Mouse (Mus musculus): ENCODE measurements around the gene Gja4.

Gene Gja4

GRCm38 (mm10) chr4:127313861-127314260 is at the start of gene Gja4:
TSS of gene Gja4 (minus strand) at chr4:127314039.
- peak in 1 of 2 experiments; percentile 12 for DNase-seq (ENCODE audit: low spot score in 2 of 2)

GRCm38 (mm10) chr4:127363331-127363730 is 49.5 kb upstream of the Gja4 start:
- DNase-seq (ENCODE audit: low spot score in 2 of 2), result no peak

- no peak for DNase-seq (ENCODE audit: low spot score in 2 of 2)
These were observed 48.7 kb upstream of the Gja4 start for GRCm38 (mm10) chr4:127362520-127362919.

GRCm38 (mm10) chr4:127358018-127358417 is 44.2 kb upstream of the Gja4 start, which contains the start of gene Gjb5:
TSS of gene Gjb5 (minus strand) at chr4:127358181.
- DNase-seq (ENCODE audit: low spot score in 2 of 2), result no peak

GRCm38 (mm10) chr4:127354506-127355485 is 41.0 kb upstream of the Gja4 start:
- no peak for DNase-seq (ENCODE audit: low spot score in 2 of 2)

GRCm38 (mm10) chr4:127353951-127354438 is 40.2 kb upstream of the Gja4 start, which contains the start of gene Gjb4:
TSS of gene Gjb4 (minus strand) at chr4:127354081.
- no peak for DNase-seq (ENCODE audit: low spot score in 2 of 2)

- DNase-seq (ENCODE audit: low spot score in 2 of 2), result no peak
These were observed 38.8 kb upstream of the Gja4 start for GRCm38 (mm10) chr4:127352594-127352993.

- no peak for DNase-seq (ENCODE audit: low spot score in 2 of 2)
These were observed 35.9 kb upstream of the Gja4 start for GRCm38 (mm10) chr4:127349560-127350300.

- no peak for DNase-seq (ENCODE audit: low spot score in 2 of 2)
These were observed 31.2 kb upstream of the Gja4 start for GRCm38 (mm10) chr4:127345000-127345399.

GRCm38 (mm10) chr4:127341372-127341771 is 27.5 kb upstream of the Gja4 start:
- DNase-seq (ENCODE audit: low spot score in 2 of 2), result no peak

- DNase-seq (ENCODE audit: low spot score in 2 of 2), result no peak
These were observed 23.8 kb upstream of the Gja4 start for GRCm38 (mm10) chr4:127337668-127338067.

- no peak for DNase-seq (ENCODE audit: low spot score in 2 of 2)
These were observed 21.1 kb upstream of the Gja4 start for GRCm38 (mm10) chr4:127334870-127335504.

GRCm38 (mm10) chr4:127331171-127331570 is 17.3 kb upstream of the Gja4 start:
- no peak for DNase-seq (ENCODE audit: low spot score in 2 of 2)

- DNase-seq (ENCODE audit: low spot score in 2 of 2), result no peak
These were observed 16.6 kb upstream of the Gja4 start, which contains the start of gene Gjb3 for GRCm38 (mm10) chr4:127330181-127331100. TSS of gene Gjb3 (minus strand) at chr4:127330844.

- DNase-seq (ENCODE audit: low spot score in 2 of 2), result no peak
These were observed 15.9 kb upstream of the Gja4 start for GRCm38 (mm10) chr4:127329751-127330150.

- no peak for DNase-seq (ENCODE audit: low spot score in 2 of 2)
These were observed 15.2 kb upstream of the Gja4 start for GRCm38 (mm10) chr4:127329046-127329445.

- DNase-seq (ENCODE audit: low spot score in 2 of 2), result no peak
These were observed 14.5 kb upstream of the Gja4 start for GRCm38 (mm10) chr4:127328378-127328777.

- no peak for DNase-seq (ENCODE audit: low spot score in 2 of 2)
These were observed 13.9 kb upstream of the Gja4 start for GRCm38 (mm10) chr4:127327749-127328148.

- DNase-seq (ENCODE audit: low spot score in 2 of 2), result no peak
These were observed 13.4 kb upstream of the Gja4 start for GRCm38 (mm10) chr4:127327258-127327657.

GRCm38 (mm10) chr4:127325276-127325675 is 11.4 kb upstream of the Gja4 start:
- no peak for DNase-seq (ENCODE audit: low spot score in 2 of 2)

GRCm38 (mm10) chr4:127324759-127325158 is 10.9 kb upstream of the Gja4 start:
- peak in 1 of 2 experiments; percentile 47 for DNase-seq (ENCODE audit: low spot score in 2 of 2)

Measured in spleen, postnatal 14 days (tissue).